Mouse (Mus musculus) urinary bladder, postnatal 14 days (tissue): ENCODE results near the gene Lrrc4.

Source experiments
- DNase-seq: peaks from one replicate; pipeline ENCODE4 v3.0.0; 2021; ENCODE audit warnings: low spot score

Gene Lrrc4

DNA sequence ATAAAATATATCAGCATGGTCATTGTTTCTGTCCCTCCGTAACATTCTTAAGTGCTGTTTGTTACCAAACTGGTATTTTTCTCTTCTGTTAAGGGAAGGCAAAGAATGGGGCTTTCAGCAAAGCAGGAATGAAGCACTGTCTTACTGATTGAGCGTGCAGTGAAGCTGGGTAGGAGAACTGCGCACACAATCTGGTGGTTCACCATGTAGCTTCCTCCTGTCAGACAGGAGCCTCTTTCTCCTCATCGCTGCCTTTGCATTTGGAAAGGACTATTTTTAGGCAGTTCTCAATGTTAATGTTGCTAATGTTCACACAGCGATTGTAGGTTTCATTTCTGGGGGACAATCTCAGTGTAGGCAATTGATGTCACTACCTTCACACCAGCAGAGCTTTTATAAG, 162.3 kb downstream of the Lrrc4 start:
- no peak for DNase-seq

DNA sequence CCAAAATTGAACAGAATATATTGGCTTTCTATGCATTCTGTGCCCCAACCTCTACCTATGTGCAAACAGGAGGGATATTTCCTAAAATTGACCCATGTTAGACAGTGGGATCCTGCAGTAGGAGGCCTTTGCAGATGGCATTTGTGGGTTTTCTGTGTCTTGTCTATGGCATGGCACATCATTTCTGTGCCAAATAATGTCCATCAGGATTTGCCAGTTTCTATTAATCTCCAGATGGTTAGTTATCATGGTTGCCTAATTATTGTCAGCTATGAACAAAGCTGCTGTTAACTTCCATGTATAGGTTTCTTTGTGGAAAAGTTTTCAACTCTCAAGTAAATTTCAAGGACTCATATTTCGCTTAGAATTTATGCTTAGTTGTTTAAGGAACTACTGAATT, 164.0 kb downstream of the Lrrc4 start:
- DNase-seq = no peak

DNA sequence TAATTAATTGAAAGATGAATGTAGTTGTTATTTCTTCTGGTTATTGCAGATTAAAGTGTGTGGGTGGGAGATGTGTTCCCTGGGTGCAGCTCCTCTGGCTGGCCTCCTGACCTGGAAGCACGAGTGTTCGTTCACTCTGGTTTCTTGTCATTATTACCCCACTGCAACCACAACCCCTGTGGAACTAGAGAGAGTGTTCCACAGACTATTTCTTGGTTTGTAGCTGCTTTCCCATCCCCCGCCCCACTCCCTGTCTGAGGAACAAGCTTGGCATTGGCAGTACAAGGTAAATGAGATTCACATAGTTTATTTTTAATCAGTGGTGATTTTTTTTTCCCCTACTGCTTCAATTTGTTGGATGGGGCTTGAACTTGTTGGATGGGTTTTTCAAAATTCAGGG, 166.8 kb downstream of the Lrrc4 start:
- no peak for DNase-seq

DNA sequence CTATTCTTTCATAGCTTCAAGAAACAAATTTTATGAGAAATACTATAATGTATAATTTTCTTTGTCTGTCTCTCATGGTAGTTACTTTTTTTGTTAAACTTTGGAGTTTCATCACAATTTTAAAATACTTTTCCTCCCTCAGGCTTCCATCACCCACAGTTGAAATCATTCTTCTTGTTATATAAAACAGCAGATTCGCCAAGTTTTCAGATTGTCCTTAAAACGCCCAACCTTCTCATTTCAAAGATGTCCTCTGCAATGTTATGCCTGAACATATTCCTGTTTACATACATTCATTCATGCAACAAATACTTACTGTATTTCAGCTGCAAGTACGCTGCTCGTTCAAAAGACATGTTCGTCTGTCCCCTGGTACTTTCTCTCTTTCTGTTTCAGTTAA, 167.9 kb downstream of the Lrrc4 start:
- DNase-seq = no peak

DNA sequence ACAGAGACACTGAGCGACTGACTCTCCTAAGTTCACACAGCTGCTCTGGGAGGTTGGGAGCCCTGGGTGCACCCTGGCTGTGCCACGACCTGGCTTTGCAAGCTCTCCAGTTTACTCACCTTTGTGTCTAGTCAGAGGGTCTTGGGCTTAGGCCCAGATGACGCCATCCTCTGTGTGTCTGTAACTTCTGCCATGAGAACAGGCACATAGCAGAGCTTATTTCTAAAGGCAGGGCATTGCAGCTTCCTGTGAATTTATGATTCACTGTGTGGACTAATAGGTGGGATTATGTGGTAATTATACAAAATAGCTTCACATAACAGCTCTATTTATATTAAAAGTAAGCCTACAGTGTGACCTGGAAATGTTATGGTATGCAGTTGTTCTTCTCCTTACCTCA, 168.5 kb downstream of the Lrrc4 start:
- no peak for DNase-seq

DNA sequence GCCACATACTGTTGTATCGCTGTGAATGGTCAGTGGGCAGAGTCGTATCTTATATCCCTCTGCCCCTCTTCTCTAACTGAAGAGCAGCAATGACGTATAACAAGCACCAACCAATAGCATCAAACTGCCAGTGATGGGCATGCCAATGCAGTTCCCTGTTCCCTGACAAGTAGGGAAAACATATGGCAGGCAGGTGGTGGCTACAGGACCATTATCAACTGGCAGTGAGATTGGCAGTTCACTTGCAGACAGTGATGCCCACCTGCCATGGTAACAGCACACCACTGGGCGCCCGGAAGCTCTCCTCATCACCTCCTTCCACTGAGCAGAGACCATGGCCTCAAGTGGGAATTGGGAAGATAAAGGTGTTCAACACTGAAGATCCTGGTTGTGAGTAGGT, 175.0 kb downstream of the Lrrc4 start:
- DNase-seq = no peak

DNA sequence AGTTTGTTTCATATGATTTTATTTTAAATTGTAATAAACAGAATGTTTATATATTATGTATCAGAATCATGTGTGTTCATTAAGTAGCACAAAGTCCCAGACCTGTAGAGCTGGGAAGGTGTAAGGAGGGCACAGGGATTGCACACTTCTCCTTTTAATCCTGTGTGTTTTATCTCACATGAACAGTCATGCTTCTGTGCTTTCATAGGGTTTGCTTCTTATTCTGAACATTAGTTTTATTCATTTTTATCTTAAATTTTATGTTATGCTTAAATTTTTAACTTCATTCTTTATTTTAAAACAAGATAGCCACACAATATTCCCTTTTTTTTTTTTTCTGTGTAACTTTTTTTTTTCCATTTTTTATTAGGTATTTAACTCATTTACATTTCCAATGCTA, 186.3 kb downstream of the Lrrc4 start:
- DNase-seq = no peak

DNA sequence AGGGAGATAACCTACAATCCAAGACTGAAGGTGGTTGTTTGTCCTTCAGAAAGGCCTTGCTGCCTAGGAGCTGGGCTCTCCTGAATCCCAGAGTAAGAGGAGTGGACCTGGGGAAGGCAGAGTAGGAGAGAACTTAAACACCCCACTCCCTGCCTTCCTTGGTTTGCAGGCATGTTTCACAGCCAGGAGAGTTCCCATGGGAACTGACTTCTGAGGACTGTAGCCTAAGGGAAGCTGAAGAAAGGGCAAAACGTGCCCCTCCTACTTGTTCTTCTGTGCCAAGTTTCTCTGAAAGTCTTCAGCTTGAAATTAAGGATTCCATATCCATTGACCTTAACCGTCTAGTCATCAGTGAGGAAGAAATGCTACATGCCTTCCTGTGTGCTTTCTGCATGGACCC, 188.6 kb downstream of the Lrrc4 start:
- no peak for DNase-seq

DNA sequence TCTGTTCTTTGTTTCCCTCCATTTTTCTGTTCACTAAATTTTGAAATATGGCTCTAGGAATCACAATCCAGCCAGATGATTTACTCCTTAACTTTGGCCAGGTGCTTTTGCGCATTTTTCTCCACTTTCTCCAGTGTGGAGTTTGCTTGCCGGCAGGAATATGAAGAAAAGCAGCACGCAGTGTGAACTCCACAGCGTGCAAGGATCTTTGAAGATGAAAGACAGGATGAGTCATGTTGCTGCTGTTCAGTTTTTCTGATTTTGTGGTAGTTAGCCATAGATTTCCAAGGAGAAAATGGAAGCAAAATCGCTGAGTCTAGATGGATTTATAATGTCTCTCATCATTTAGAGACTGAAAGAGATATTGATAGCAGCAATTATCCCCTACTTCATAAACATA, 191.5 kb downstream of the Lrrc4 start:
- no peak for DNase-seq

DNA sequence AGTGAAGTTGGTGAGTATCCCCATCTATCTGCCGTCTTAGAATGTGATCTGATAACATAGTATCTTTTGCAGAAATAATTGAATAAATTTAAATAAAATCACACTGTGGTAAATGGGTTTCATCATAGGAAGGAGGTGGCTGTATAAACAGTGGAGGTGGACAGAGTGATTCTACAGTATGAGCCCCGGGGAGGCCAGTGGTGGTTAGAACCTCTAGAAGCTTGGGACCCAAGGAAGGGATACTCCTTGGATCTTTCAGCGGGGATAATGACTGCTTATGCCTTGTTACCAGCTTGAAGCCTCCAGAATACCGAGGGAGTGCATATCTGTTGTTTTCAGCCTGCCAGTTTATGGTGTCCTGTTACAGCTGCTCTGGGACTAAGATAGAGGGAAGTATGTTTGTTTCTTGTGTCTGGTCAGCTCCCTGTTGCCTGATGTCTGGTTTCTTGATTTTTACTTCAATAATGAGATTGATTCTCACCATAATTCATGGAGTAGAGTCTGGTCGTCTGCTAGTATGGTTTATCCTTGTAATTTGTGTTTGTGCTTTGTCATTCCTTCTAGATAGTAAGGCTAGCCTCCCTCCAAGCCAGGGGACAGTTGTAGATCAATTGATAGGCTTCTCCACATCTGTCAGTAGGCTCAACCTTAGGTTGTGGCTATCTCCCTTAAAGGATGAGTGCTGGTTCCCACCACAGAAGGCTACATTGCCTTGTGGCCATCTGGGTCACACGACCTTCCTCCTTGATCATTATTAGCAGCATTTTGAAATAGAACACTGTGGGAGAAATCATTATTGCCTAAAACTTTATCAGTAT, 195.8 kb downstream of the Lrrc4 start:
- DNase-seq = no peak

DNA sequence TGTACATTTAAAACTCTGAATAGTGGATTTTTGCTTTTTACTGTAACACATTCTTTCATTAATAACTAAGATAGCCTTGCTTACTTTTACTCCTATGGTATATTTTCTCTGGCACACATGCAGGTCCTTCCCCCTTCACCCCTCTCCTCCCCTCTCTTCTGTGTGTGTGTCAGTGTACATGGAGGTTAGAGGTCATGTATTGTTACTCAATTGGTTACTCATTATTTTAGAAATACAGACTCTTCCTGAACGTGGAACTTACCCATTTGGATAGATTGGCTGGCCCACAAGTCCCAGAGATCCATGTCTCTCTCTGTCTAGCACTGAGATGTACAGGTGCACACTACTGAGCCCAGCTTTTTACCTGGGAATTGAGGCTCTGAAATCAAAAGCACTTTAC, 196.5 kb downstream of the Lrrc4 start:
- no peak for DNase-seq

DNA sequence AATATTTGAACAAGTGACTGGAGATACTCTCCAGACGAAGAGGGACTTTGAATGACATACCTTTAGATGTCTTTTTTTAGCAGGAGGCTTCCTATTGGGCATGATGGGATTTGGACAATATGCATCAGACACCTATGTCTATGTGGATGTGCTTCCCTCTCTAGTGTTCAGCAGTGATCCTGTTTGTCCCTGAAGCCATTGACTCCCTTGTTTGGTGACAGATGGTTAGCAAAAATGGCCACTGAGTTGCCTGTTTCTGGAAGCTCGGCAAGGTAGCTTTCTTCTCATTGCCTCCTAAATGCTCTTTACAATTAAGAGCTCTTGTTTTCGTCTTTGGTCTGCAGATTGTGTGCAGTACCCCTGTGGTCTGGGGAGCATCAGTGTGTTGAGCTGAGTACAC, 197.9 kb downstream of the Lrrc4 start:
- DNase-seq = no peak

DNA sequence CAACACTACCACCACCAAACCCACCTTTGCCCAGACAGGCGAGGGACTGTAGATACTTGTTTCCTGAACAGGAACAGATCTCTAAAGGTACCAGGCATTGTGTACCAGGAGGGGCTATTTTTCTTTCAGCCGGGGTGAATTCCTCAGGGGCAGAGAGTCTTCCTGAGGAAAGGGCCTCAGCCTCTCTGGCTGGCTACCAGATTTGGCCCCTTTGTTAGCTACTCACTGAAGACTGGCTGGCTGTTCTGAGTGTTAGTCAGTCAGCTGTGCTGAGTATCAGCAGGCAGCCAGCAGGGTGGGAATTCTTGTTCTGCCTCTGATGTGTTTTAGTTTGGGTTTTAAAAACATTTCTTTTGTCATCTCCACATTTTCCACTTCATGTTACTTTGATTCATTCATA, 198.4 kb downstream of the Lrrc4 start:
- no peak for DNase-seq

DNA sequence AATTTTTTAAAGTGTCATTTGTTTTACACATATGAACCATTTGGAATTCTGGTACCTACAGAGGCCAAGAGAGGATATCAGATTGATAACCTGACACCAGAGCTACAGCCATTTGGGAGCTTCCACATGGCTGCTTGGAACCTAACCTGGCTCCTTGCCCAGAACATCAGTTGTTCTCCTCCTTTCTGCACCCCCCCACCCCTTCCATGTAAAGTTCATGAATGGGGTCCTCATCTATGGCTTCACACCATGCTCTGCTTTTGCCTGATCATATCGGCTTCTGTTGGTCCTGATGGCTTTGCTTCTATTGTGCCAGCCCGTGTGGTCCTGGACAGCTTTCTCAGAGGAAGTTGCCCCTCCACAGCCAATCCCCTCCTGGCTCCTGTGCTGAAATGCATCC, 200.6 kb downstream of the Lrrc4 start:
- DNase-seq = no peak

DNA sequence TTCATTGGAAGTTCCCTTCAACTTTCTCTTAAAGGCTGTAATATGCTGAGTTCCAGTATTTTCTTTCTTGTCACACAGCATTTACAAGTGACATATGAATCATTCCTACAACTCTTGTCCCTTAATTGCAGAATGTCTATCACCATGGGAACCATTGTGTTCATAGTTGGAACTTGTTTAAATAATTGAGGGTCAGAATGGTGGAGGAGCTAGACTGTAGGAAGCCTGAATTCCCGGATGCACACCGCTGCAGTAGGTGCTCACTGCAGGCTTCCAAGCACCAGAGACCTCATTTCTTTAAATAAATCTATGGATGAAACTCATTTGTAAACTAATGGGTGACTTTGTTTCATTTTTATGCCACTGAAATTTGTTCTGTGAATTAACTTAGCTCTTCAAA, 201.7 kb downstream of the Lrrc4 start:
- DNase-seq = no peak

DNA sequence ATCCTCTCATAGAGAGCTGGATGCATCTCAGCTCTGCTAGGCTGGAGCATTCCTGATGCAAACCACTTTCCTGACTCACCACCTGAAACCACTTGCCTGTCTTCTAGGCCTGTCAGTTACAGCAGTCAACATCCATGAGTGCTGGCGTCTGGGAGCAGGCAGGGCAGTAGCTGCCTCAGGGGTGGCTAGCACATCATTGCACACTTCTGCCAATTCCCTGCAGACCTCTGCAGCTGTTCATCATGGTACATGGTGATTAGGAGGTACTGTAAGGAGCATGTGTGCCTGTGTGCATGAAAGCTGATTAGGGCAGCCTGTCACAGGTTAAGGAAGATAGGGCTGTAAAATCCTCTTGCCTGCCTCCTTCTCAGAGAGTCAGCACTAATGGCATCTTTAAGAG, 203.1 kb downstream of the Lrrc4 start:
- no peak for DNase-seq

DNA sequence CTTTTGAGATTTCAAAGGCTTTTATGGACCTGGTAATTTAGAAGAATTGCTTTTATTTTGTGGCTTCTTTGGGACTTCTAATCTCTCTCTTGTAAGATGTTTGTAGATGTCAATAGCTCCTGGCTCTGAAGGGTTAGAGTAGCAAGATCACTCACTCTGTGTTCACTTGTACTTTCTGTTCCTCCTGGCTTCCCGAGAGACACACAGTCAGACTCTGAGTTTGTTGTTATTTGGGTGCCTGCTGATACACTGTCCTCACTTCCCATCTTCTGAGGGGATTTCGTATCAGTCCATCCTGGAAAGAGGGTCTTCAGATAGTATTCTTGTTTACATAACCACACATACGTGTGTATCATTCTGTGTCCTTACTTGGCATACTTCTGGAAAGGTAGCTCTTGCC, 208.6 kb downstream of the Lrrc4 start:
- DNase-seq = no peak

DNA sequence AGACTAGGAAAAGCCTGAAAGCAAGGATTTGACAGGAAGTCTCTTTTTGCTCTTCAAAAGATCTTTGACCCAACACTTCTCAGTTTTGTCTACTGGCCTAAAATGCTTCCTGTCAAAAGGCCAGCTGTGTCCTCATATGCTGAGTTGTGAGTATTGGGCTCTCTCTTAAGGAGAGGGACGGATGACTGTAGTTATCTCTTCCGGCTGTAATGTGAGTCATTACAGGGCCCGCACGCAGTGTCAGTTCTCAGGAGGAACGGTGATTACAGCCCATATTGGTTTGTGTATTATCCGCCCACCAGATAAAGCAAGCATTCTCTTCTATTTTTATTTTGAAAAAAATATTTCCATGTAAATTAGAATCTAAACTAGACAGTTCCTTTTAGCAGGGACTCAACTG, 209.0 kb downstream of the Lrrc4 start:
- DNase-seq = peak; percentile 17

DNA sequence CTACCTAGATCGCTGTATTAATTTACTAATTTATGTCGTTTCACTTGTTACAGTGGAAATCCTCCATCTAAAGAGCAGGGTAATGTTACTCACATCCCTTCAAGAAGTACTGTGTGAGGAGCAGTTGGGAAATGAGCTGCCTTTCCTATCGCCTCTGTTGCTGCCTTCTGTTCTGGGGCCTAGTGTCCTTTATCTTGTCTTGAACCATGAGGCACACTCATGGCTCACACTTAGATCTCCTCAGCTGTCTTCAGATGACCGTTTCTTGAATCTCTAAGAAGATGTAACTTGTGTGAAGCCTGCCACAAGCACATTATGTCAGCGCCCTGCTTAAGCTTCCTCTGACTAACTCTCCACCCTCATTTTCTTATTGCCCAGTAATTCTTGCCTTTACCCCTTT, 209.6 kb downstream of the Lrrc4 start:
- no peak for DNase-seq

DNA sequence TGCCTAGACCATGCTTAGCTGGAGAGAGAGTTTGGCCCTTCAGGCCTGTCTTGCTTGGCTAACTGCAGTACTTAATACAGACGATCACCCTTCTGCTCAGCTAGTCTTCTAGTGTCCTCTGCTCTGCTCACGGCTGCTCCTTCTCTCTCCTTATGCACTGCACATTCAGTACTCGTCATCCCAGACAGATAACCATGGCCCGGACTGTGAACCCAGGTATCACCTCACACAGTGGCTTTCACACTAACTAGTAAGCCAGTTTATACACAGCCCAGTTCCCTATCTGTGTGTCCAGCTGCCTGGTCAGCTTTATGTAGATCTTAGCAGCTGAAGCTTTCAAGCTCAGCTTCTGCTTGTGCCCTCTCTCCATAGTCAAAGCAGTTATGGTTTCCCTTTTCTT, 210.1 kb downstream of the Lrrc4 start:
- no peak for DNase-seq

DNA sequence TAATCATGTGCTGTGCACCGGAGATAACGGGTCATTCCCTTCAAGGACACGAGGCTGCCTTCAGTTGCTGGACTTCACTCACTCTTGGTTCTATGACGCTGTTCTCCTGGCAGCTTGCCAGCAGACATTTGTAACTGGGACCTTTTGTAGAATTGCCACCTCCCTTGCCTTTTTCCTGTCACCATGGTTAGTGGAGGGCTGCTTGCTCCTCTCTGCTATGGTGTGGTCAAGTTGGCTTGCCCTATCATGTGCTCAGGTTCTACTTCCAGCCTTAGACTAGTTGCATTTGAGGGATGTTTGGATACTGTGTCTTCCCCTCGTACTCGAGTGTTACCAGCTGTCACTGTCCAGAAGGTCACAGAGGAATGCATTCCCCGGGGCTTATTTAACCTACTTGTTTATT, 212.8 kb downstream of the Lrrc4 start:
- peak; percentile 40 for DNase-seq

DNA sequence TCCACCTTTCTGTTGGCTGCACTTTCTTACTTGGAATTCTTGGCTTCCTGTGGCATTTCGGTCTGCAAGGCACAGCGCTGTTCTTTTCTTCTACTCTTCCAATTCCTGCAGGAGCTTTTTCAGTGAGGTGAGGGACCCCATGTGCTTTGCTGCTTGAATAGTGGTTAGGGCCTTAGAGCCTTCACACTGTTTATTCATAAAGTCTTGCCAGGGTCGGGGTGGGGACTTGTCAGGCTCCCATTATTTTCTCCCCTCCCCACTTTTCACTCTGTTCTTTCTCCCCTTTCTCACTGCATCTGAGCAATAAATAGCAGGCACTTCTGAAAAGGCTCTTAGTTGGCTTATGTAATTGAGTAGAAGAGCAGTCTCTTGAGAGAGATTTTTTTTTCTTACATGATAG, 213.2 kb downstream of the Lrrc4 start:
- DNase-seq = no peak

DNA sequence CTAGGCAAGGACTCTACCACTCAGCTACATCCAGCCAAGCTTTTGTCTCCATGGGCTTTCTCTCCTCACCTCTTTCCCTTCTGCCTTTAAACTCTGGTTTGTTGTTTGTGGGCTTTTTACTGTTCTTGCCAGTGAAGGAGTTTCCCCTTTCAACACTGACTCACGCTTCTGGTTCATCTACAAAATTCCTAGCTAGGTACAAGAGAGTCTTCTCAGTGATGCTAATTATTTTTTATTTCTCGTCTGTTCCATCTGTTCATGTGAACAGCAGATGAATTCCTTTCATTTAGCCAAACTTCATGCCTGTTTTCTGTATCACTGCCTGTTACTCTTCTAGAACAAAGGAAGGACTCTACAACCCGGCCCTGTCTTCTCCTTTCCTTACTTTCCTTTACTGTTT, 215.6 kb downstream of the Lrrc4 start:
- DNase-seq = no peak

DNA sequence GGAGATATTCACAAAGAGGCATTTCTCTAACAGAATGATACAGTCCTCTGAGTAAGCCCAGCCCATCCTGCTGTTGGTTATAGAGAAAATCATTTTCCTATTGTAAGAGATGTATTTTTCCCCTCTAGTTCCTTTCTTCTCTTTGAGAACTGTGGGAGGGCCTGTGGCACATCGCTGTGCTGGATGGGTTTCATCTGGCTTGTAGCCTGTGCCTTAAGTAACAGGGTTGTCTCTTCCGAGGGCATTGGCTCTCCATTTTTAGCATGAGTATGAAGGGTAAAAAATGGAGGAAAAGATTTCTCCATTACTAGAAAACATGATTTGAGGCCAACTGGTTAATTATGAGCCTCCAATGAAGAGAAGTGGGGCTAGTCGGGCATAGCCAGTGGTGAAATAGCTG, 216.1 kb downstream of the Lrrc4 start:
- DNase-seq = no peak

DNA sequence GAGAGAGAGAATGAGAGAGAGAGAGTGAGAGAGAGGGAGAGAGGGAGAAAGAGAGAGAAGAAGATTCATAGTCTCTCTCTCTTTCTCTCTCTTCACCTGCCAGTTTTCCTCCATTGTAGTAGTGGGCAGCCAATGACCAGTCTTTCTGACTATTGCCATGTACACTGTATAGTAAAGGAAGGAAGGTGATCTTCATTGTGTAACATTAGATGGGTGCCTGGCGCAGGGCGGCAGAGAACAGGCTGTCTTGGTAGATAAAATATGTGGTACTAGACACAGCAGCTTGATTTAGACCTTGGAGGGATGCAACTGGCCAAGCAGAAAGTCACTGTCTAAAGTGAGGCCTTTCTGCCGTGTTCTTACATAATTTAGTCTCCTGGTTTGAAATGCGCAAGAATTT, 216.7 kb downstream of the Lrrc4 start:
- DNase-seq = no peak
